Mouse (Mus musculus): ENCODE measurements around the gene Mlx.

DNA sequence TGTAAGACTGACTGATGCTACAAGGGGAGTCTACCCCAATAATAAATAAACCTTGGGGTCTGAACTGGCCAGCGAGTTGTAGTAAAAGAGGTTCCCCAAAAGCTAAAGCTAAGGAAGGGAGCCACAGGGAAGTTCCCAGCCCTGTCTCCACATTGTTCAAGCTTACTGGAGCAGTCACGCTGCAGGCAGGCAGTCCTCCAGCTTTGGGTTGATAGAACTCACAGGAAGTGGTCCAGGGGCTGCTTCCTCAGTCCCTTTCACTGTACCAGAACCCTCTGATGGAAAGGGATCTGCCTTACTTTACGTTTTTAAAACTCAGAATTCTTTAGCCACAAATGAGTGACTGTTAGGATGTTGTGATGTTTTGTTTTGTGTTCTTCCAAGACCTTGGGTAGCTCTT, 39.6 kb upstream of the Mlx start:
- no peak for TF ChIP-seq CTCF (IDR thresholded peaks at IDR 0.05; ENCODE audit: low read depth, low read length)
- no peak for TF ChIP-seq TAL1 (conservative IDR thresholded peaks at IDR 0.05; ENCODE audit: low read depth, low read length)
